Mouse (Mus musculus) midbrain, embryonic 14.5 days (tissue): Measurements from ENCODE around the gene BC048403. TPM values are rescaled to one million over a fixed set of nuclear protein-coding genes. Genes with fewer than 3 reads are reported as not detected.

Source experiments
- ATAC-seq: fragments of 200-750 bp; cut with Nextera tagmentation; 2 replicates; pipeline ENCODE4 v1.8.0; 2017; ENCODE audit warnings: moderate number of reproducible peaks, moderate library complexity; ENCODE audit not compliant: low FRiP score, low TSS enrichment
- DNase-seq: peaks from one replicate; pipeline ENCODE4 v3.0.0-alpha.2; 2015
- H3K27ac ChIP-seq: fragments of 300-500 bp; sonication (generic); replicated peaks from 2 replicates; pipeline ENCODE4 v1.5.1; 2014; ENCODE audit warnings: mild to moderate bottlenecking, low read depth, low read length, moderate library complexity
- H3K27me3 ChIP-seq: fragments of 300-500 bp; sonication (generic); 2 replicates; pipeline ENCODE4 v1.6.1; 2014; ENCODE audit warnings: low read length, control low read depth, mixed read lengths; ENCODE audit not compliant: control insufficient read depth, insufficient read depth
- H3K36me3 ChIP-seq: fragments of 300-500 bp; sonication (generic); 2 replicates; pipeline ENCODE4 v1.6.1; 2014; ENCODE audit warnings: low read length, control low read depth; ENCODE audit not compliant: control insufficient read depth, insufficient read depth
- H3K4me1 ChIP-seq: fragments of 300-500 bp; sonication (generic); 2 replicates; pipeline ENCODE4 v1.6.1; 2014; ENCODE audit warnings: mild to moderate bottlenecking, antibody characterized with exemption, low read length, control low read depth; ENCODE audit not compliant: control insufficient read depth, insufficient read depth
- H3K4me2 ChIP-seq: fragments of 300-500 bp; sonication (generic); 2 replicates; pipeline ENCODE4 v1.6.1; 2014; ENCODE audit warnings: mild to moderate bottlenecking, low read length, moderate library complexity
- H3K4me3 ChIP-seq: fragments of 300-500 bp; sonication (generic); replicated peaks from 2 replicates; pipeline ENCODE4 v1.5.1; 2014; ENCODE audit warnings: low read depth, low read length
- H3K9ac ChIP-seq: fragments of 300-500 bp; sonication (generic); replicated peaks from 2 replicates; pipeline ENCODE4 v1.6.1; 2014; ENCODE audit warnings: mild to moderate bottlenecking, low read length, moderate library complexity
- H3K9me3 ChIP-seq: fragments of 300-500 bp; sonication (generic); 2 replicates; pipeline ENCODE4 v1.6.1; 2016; ENCODE audit warnings: low read length, control low read depth, mixed read lengths; ENCODE audit not compliant: control insufficient read depth
- WGBS: fragments of 180-500 bp; shearing (Covaris S2); extraction: QIAGEN DNeasy Blood & Tissue Kit; methylation state at CpG from one replicate; pipeline ENCODE4 v1.1.7; 2014; 5-methylcytosine and 5-hydroxymethylcytosine counted together
- polyA plus RNA-seq: library from polyadenylated mRNA; unstranded; fragments of >200 nt; fragmentation: Nextera tagmentation; extraction: Ambion mirVana; gene quantifications from 2 replicates; pipeline ENCODE4 v1.2.1, GENCODE M21; 2014

BC048403 gene
- polyA plus RNA-seq, 1 experiment from 2014 or later: 2.6 TPM

DNA sequence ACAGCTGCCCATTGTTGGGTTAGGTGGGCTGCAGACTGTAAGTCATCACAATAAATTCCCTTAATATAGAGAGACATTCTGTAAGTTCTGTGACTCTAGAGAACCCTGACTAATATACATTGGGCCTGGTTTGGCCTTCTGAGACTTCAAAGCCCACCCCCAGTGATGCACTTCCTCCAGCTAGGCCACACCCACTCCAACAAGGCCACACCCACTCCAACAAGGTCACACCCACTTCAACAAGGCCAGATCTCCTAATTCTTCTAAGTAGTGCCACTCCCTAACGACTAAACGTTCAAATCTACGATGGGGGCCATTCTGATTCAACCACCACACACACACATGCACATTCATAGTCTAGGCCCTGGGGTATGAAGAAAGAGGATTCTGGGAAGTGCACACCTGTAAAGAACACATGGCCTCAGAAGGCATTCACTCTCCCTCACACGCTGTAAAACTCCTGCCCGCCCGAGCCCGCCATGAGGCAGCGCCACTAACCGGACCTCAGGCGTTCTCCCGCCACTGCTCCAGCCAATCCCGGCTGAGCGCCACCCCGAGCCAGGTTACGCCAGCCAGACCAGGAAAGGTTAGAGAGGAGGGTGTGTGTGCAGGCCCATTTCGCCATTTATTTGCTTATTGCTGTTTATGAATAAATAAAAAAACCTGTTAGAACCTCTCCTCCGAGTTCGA lies 20.7 kb upstream of the BC048403 start:
- Histone ChIP-seq H3K9me3 (no peaks in the 10 kb centered on the region), H3K36me3 (no peaks in the 10 kb centered on the region), H3K4me3 (no peak overlapping the region), H3K27ac (no peak overlapping the region), H3K9ac (no peak overlapping the region), H3K4me2 (no peak overlapping the region), H3K4me1 (no peaks in the 10 kb centered on the region), H3K27me3 (no peaks in the 10 kb centered on the region)
- DNase-seq: no peak
- no peak for ATAC-seq
- WGBS: 93% methylated on average over 18 of the region's 18 CpGs

DNA sequence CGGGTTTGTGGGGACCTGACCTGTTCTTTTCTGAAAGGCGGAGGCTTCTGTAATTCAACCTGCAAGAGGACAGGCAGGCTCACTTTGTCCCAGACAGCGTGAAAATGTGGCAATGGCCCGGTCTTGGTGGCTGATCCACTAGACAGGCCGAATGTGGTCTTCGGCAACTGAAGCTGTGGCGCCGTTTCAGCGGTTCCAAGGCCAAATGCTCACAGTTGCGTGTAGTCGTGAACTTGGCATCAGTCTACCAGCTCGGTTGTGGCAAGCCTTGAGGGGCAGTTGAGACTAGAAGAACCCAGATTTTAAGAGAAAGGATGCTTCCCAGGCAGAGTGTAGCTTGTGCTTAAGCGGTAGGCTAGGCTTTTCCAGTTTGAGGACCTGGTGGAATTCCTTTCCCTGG lies 19.0 kb upstream of the BC048403 start:
- no peaks in the 10 kb centered on the region for H3K9me3 ChIP-seq
- WGBS: 94% methylated on average over 13 of the region's 13 CpGs
- no peak overlapping the region for H3K4me3 ChIP-seq
- no peaks in the 10 kb centered on the region for H3K27me3 ChIP-seq
- H3K9ac ChIP-seq: no peak overlapping the region
- H3K27ac ChIP-seq: no peak overlapping the region
- DNase-seq: no peak
- H3K4me1 ChIP-seq: no peaks in the 10 kb centered on the region
- no peaks in the 10 kb centered on the region for H3K36me3 ChIP-seq
- no peak overlapping the region for H3K4me2 ChIP-seq
- ATAC-seq: no peak

DNA sequence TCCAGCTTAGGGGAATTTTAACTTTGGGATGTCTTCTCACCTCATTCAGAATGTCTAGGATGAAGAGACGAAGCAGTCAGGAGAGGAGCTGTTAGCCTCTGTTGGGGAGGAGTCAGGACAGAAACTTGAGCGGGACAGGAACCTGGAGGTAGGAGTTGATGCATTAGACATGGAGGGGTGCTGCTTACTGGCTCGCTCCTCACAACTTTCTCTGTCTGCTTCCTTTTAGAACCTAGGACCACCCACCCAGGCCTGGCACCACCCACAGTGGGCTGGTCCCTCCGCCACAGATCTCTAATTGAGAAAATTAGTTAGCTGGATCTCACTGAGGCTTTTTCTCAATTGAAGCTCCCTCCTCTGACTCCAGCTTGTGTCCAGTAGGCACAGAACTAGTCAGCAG lies 13.2 kb upstream of the BC048403 start:
- Histone ChIP-seq H3K9me3 (no peaks in the 10 kb centered on the region), H3K4me2 (no peak overlapping the region), H3K36me3 (no peaks in the 10 kb centered on the region), H3K4me1 (no peaks in the 10 kb centered on the region), H3K27ac (no peak overlapping the region), H3K9ac (no peak overlapping the region), H3K27me3 (no peaks in the 10 kb centered on the region), H3K4me3 (no peak overlapping the region)
- 80% methylated on average over 4 of the region's 4 CpGs for WGBS
- ATAC-seq (no peak), DNase-seq (no peak)

DNA sequence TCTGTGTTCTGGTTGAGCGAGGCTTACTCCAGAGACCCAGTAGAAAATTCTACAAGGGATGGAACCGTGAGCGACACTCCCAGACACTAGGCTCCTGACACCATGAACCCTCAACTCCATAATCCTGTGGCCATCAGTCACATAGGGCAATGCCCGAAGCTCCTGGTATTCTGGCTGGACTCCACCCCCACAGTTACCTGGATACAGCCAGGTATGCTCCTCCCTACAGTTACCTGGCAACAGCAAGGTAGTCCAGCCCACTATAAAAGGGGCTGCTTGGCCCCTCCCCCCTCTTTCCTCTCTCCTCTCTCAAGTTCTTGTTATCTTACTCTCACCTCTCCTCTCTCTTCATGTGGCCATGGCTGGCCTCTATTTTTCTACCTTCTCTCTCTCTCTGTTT lies 12.6 kb upstream of the BC048403 start:
- Histone ChIP-seq H3K27ac (no peak overlapping the region), H3K4me3 (no peak overlapping the region), H3K9ac (no peak overlapping the region), H3K36me3 (no peaks in the 10 kb centered on the region), H3K4me1 (no peaks in the 10 kb centered on the region), H3K4me2 (no peak overlapping the region), H3K27me3 (no peaks in the 10 kb centered on the region), H3K9me3 (no peaks in the 10 kb centered on the region)
- DNase-seq: no peak
- no peak for ATAC-seq
- 78% methylated on average over 4 of the region's 4 CpGs for WGBS

DNA sequence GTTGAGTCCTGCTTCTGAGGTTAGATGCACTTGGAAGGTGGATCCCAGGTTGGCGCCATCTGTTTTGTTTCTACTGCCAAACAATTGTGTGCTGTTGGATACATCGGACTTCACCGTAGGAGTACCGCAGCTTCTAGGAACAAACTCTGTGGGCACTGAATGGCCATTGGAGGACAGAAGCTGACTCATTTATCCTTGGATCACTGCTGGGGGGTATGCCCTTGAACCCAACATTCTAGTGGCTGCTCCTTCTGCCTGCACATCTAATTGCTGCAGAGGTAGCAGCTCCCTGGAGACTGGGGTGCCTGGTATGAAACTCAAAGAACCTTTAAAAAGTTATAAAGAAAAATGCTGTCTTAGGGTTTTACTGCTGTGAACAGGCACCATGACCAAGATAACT lies 11.5 kb upstream of the BC048403 start:
- Histone ChIP-seq H3K4me2 (no peak overlapping the region), H3K27ac (no peak overlapping the region), H3K4me1 (no peaks in the 10 kb centered on the region), H3K36me3 (no peaks in the 10 kb centered on the region), H3K9ac (no peak overlapping the region), H3K4me3 (no peak overlapping the region), H3K9me3 (no peaks in the 10 kb centered on the region), H3K27me3 (no peaks in the 10 kb centered on the region)
- no peak for ATAC-seq
- no peak for DNase-seq
- 96% methylated on average over 4 of the region's 4 CpGs for WGBS

DNA sequence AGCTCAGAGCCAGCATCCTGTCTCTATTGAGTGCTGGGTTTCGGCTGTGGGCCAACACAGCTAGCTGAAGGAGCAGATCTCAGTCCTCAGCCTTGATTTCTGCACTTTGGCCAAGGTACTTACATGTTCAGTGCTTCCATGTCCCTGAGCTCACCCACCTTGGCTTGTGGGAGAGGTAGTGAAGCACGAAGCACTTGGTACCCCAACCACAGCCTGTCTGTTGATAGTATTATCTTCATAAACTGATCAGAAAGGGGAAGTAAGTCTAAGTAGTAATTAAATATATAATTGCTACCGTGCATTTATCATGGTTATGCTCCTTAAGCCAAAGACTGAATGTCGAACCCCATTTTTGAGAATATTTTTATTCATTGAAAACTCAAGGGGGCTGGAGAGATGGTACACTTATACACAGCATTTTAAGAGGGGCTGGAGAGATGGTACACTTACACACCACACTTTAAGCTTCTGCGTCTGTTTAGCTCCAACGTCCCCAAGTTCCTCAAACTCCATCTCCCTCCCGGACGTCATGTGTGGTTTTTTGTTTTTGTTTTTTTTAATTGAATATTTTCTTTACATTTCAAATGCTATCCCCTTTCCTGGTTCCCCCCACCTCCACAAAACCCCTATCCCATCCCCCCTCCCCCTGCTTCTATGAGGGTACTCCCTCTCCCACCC lies 8.6 kb upstream of the BC048403 start:
- Histone ChIP-seq H3K27me3 (no peaks in the 10 kb centered on the region), H3K27ac (no peak overlapping the region), H3K4me2 (no peak overlapping the region), H3K36me3 (no peaks in the 10 kb centered on the region), H3K4me3 (no peak overlapping the region), H3K9me3 (no peaks in the 10 kb centered on the region), H3K4me1 (no peaks in the 10 kb centered on the region), H3K9ac (no peak overlapping the region)
- WGBS: 95% methylated on average over 8 of the region's 8 CpGs
- ATAC-seq (no peak), DNase-seq (no peak)

DNA sequence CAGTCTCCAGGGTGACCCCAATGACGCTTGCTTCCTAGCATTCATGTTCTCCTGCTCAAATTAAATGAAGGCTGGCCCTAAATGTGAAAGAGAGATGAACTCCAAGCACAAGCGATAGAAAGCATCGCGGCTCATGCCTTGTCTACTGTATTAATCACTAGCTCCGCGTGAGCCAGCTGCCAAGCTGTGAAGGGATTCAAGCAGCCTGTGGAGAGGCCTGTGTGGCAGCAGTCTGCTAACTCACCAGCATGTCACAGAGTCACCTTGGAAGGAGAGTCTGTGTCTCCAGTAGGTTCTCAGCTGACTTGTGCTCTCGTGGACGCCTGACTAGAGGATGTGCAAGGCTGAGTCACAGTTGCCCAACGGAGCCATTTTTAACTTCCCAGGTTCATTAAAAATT lies 7.2 kb upstream of the BC048403 start:
- Histone ChIP-seq H3K9ac (no peak overlapping the region), H3K9me3 (no peaks in the 10 kb centered on the region), H3K4me2 (no peak overlapping the region), H3K27ac (no peak overlapping the region), H3K27me3 (no peaks in the 10 kb centered on the region), H3K4me1 (no peaks in the 10 kb centered on the region), H3K4me3 (no peak overlapping the region), H3K36me3 (no peaks in the 10 kb centered on the region)
- ATAC-seq: no peak
- DNase-seq: no peak
- 87% methylated on average over 9 of the region's 9 CpGs for WGBS

DNA sequence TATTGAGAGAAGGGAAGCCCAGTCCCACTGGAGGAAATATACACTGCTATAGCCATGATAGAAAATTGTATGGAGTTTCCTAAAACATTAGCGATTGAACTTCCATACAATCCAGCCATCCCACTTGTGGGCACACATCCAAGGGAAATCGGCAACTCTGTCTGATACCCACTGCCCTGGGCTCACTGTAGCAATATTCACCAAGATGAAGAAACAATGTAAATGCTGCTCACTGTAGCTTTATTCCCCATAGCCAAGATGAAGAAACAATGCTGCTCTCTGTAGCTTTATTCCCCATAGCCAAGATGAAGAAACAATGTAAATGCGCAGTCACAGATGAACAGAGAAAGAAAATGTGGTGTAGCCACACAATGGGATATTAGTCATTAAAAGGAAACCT lies 2.5 kb upstream of the BC048403 start:
- ATAC-seq: no peak

DNA sequence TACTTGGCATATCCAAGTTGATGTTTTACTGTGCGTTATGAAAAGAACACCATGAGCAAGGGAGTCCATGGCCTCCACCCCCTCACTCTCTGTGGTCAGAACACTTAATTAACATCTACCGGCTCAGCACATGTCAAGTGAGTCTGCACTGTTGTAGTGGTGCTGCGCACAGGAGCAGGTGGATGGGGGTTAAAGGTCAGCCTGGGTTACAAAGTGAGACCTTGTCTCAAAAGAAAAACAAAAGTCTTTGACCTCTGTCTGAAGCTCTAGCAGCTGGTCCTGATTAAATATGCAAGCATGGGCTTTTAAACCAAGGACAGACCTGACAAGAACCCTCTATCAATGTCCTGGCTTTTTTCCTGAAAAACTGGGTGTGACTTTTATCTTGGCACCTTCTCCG lies 2.6 kb downstream of the BC048403 start:
- no peak for ATAC-seq
- WGBS: 43% methylated on average over 4 of the region's 4 CpGs

More for the DNA sequence above, 2.5 kb upstream of the BC048403 start:
- Histone ChIP-seq H3K4me3 (no peak overlapping the region), H3K4me1 (no peaks in the 10 kb centered on the region; the same call in 1 of the 2 replicates), H3K27me3 (no peaks in the 10 kb centered on the region), H3K9ac (no peak overlapping the region), H3K27ac (no peak overlapping the region), H3K9me3 (no peaks in the 10 kb centered on the region), H3K36me3 (no peaks in the 10 kb centered on the region), H3K4me2 (no peak overlapping the region)
- WGBS: 88% methylated on average over 3 of the region's 3 CpGs
- DNase-seq: no peak

More for the DNA sequence above, 2.6 kb downstream of the BC048403 start:
- Histone ChIP-seq H3K9me3 (no peaks in the 10 kb centered on the region), H3K4me1 (no peaks in the 10 kb centered on the region; the same call in 1 of the 2 replicates), H3K9ac (no peak overlapping the region), H3K27ac (no peak overlapping the region), H3K4me2 (no peak overlapping the region), H3K27me3 (no peaks in the 10 kb centered on the region), H3K36me3 (peaks cover 13% of the 10 kb centered on the region; the same call in 1 of the 2 replicates), H3K4me3 (no peak overlapping the region)
- no peak for DNase-seq
